Mouse (Mus musculus): ENCODE results near the gene Hax1.

GRCm38 (mm10) chr3:90016626-90017025 lies 18.0 kb upstream of the Hax1 start:
- TF ChIP-seq CTCF (IDR thresholded peaks at IDR 0.05) (no peak), POLR2A (IDR thresholded peaks at IDR 0.05; ENCODE audit: insufficient read depth, low read depth, low read length) (no peak), EP300 (IDR thresholded peaks at IDR 0.05; ENCODE audit: insufficient read depth, low read depth, low read length) (no peak)

Data from heart, adult 2 months (tissue).